Mouse (Mus musculus): ENCODE results near the gene Fchsd2.

The Fchsd2 gene

GRCm38 (mm10) chr7:101074170-101074767, 18.4 kb upstream of the Fchsd2 start:
- no peak for DNase-seq

- no peak for DNase-seq
Measured at GRCm38 (mm10) chr7:101083562-101084166, 9.0 kb upstream of the Fchsd2 start.

- DNase-seq: no peak
Measured at GRCm38 (mm10) chr7:101084816-101085456, 7.7 kb upstream of the Fchsd2 start.

GRCm38 (mm10) chr7:101085779-101086178, 6.9 kb upstream of the Fchsd2 start:
- DNase-seq: no peak

- no peak for DNase-seq
Measured at GRCm38 (mm10) chr7:101088687-101089086, 4.0 kb upstream of the Fchsd2 start.

GRCm38 (mm10) chr7:101089242-101089641, 3.4 kb upstream of the Fchsd2 start:
- no peak for DNase-seq

- no peak for DNase-seq
Measured at GRCm38 (mm10) chr7:101093231-101093630, 568 bp downstream of the Fchsd2 start.

- DNase-seq: no peak
Measured at GRCm38 (mm10) chr7:101094746-101095145, 2.1 kb downstream of the Fchsd2 start.

GRCm38 (mm10) chr7:101095560-101095959, 2.9 kb downstream of the Fchsd2 start:
- DNase-seq: no peak

GRCm38 (mm10) chr7:101096576-101096975, 3.9 kb downstream of the Fchsd2 start:
- no peak for DNase-seq

- no peak for DNase-seq
Measured at GRCm38 (mm10) chr7:101097084-101097483, 4.4 kb downstream of the Fchsd2 start.

- DNase-seq: no peak
Measured at GRCm38 (mm10) chr7:101099981-101100380, 7.3 kb downstream of the Fchsd2 start.

GRCm38 (mm10) chr7:101101156-101101691, 8.6 kb downstream of the Fchsd2 start:
- peak; percentile 84 for DNase-seq

- DNase-seq: no peak
Measured at GRCm38 (mm10) chr7:101106666-101107065, 14.0 kb downstream of the Fchsd2 start.

GRCm38 (mm10) chr7:101107073-101107810, 14.6 kb downstream of the Fchsd2 start:
- no peak for DNase-seq

- DNase-seq: peak; percentile 98
Measured at GRCm38 (mm10) chr7:101107968-101108652, 15.4 kb downstream of the Fchsd2 start.

- peak; percentile 72 for DNase-seq
Measured at GRCm38 (mm10) chr7:101108653-101109005, 16.0 kb downstream of the Fchsd2 start.

GRCm38 (mm10) chr7:101109006-101109855, 16.6 kb downstream of the Fchsd2 start:
- peak; percentile 62 for DNase-seq

- DNase-seq: no peak
Measured at GRCm38 (mm10) chr7:101109856-101110350, 17.2 kb downstream of the Fchsd2 start.

GRCm38 (mm10) chr7:101113410-101113809, 20.7 kb downstream of the Fchsd2 start:
- no peak for DNase-seq

GRCm38 (mm10) chr7:101114328-101114727, 21.7 kb downstream of the Fchsd2 start:
- no peak for DNase-seq

GRCm38 (mm10) chr7:101119391-101119790, 26.7 kb downstream of the Fchsd2 start:
- DNase-seq: no peak

Data from cerebellum, adult 9-10 months (tissue).